Mouse (Mus musculus) layer of hippocampus, adult 2 months (tissue): ENCODE measurements around the gene Rnf38. TPM values are rescaled to one million over a fixed set of nuclear protein-coding genes. Genes with fewer than 3 reads are reported as not detected.

Source experiments
- DNase-seq, 2 experiments: peaks; one replicate each; pipeline ENCODE4 v3.0.0; 2022; ENCODE audit warnings: low spot score in 2 of 2
- H3K27ac ChIP-seq: fragments of 200-600 bp; 2 replicates; pipeline ENCODE4 v1.8.1; 2022
- H3K4me3 ChIP-seq: fragments of 200-600 bp; 2 replicates; pipeline ENCODE4 v1.8.1; 2022; ENCODE audit warnings: mild to moderate bottlenecking
- CTCF ChIP-seq: fragments of 200-600 bp; conservative IDR thresholded peaks from 2 replicates; pipeline ENCODE4 v1.8.1; 2022; ENCODE audit warnings: antibody characterized with exemption, mild to moderate bottlenecking, moderate library complexity
- long read RNA-seq, 2 experiments: library from polyadenylated mRNA; stranded (forward); transcript quantifications; one replicate each; pipeline ENCODE4 v2.0.0; 2021; ENCODE audit warnings: borderline mapping rate in 2 of 2
- total RNA-seq, 2 experiments: library from RNA; stranded (reverse); gene quantifications; 2 replicates each; pipeline ENCODE4 v1.2.3; 2021

Rnf38 gene
- total RNA-seq, result 10 to 100 TPM; 49.8 to 52.3 TPM
- long read RNA-seq, experiment 1, full-length matches to known transcripts, result 1 of 10 reads
- long read RNA-seq, experiment 1, partial matches to known transcripts, result 1 of 10 reads
- long read RNA-seq, experiment 1, other reads (novel, unspliced or antisense), result 8 of 10 reads
- long read RNA-seq, experiment 2, partial matches to known transcripts, result 4 of 12 reads
- long read RNA-seq, experiment 2, other reads (novel, unspliced or antisense), result 8 of 12 reads

DNA sequence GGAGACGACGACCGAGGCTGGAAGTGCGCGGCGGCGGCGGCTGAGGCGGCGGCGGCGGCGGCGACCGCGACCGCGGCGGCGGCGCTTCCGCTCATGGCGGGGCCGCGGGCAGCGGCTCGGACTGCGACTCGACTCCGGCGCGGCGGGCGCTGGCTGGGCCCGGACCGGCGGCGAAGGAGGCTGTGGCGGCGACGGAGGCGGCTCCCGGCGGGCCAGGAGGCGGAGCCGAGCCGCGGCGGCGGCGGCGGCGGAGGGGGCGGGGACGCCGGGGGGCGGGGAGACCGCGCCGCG lies at the start of gene Rnf38:
Rnf38 (minus strand) TSS at position 77 of the 291 bp plus-strand sequence.
- DNase-seq, result no peak
- H3K27ac ChIP-seq, result peak within 1 kb of the TSS; percentile 95

DNA sequence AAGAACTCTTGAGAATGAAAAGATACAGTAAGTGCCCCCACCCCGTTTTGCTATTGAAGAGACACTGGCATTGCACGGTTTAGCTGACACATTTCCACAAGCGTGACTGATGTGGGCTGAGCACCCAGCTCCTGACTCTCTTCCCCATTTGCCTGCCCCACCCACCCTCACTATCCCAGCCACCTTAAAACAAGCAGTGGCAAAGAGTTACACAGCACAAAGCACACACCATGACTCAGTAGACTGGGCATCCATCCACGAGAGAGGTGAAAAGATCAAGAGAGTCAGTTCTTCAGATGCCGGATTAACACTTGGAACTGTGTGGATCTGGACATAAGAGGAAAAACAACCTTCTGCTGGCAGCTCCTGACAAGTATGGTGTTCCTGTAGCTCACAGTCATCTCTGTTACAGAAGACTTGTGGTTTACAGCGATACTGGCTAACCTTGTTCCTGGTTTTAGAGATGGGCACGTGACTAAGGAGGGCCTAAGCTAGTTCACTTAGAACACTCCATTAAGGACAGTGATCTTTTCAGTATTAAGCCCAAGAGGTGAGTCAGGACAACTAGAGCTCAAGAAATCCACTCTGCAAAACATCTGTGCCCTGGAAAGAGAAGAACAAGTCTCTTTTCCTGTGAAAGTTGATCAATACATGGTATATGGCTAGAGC lies 48.1 kb upstream of the Rnf38 start:
- no peak for TF ChIP-seq CTCF
- Histone ChIP-seq H3K4me3 (no peak overlapping the region), H3K27ac (no peak overlapping the region)
- DNase-seq, result no peak

More for the DNA sequence above, at the start of gene Rnf38:
- H3K4me3 ChIP-seq, result peak within 1 kb of the TSS; percentile 79
- TF ChIP-seq CTCF, result no peak

DNA sequence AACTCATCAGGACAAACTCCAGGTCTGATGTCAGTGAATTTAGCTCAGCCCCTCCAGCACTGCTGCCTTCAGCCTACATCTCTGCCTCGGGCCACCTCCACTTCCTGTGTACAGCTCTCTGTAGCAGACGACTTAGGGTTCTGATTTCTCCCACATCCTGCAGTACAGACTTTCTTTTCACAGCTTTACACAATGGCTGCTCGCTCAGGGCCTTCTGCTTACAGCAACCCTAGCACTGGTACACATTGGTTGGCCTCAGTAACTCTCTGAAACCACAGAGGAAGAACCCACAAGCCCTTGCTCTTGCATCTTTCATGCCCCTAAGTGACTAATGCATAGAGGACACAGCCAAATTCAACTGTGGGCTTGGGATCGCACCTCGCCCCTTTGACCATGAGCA lies 37.5 kb upstream of the Rnf38 start:
- Histone ChIP-seq H3K27ac (no peak overlapping the region), H3K4me3 (no peak overlapping the region)
- TF ChIP-seq CTCF, result no peak
- no peak for DNase-seq

DNA sequence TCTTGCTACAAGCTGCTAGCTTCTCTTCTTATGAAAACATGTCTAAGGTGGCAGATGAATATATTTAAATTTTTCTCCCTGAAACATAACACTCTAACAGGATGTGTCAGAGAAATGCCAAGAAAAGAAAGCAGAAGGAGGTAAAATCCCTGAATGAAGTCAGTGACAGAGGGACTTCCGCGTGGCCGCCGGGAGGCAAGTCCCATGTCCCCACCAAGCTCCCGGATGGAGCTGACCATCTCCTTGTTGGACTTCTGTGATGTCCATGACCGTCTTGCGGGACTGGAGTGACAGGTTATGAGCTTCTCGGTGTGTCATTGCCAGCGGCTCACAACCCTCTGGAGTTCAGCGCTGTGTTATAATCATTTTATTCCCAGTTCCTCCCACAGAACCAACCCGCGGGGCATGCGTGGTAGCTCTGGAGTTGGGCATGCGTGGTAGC lies 35.8 kb upstream of the Rnf38 start:
- TF ChIP-seq CTCF, result no peak
- Histone ChIP-seq H3K4me3 (no peak overlapping the region), H3K27ac (no peak overlapping the region)
- no peak for DNase-seq

DNA sequence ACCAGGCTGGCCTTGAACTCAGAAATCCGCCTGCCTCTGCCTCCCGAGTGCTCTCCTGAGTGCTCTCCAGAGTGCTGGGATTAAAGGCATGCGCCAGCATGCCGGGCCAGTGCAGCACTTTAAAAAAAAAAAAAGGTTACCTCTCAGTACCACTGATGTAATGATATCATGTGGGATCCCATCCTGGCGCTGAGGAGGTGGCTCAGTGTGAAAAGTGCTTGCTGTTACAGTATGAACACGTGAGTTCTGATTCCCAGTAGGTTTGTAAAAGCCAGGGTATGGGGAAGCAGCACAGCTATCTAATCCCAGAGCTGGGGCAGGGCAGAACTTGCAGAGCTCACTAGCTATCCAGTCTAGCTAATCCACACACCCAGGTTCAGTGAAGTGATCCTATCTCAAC lies 33.8 kb upstream of the Rnf38 start:
- no peak overlapping the region for H3K27ac ChIP-seq
- DNase-seq, result no peak
- H3K4me3 ChIP-seq, result no peak overlapping the region
- TF ChIP-seq CTCF, result no peak

DNA sequence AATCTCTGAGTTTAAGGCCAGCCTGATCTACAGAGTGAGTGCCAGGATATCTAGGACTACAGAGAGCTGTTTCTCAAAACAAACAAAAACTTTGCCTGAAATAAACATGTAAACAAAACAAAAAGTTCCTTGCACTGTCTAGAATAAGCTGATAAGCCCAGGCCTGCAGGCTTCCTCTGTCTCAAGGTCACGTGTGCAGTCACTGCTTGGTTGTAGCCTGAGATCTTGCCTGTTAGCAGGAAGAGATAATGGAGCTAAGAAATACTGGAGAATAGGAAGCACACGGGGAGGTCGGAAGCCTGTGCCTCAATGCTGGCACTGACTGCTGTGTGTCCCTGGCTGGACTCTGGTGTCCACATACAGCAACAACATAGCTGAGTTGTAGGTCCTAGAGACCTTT lies 31.9 kb upstream of the Rnf38 start:
- H3K27ac ChIP-seq, result no peak overlapping the region
- TF ChIP-seq CTCF, result no peak
- no peak overlapping the region for H3K4me3 ChIP-seq
- no peak for DNase-seq

DNA sequence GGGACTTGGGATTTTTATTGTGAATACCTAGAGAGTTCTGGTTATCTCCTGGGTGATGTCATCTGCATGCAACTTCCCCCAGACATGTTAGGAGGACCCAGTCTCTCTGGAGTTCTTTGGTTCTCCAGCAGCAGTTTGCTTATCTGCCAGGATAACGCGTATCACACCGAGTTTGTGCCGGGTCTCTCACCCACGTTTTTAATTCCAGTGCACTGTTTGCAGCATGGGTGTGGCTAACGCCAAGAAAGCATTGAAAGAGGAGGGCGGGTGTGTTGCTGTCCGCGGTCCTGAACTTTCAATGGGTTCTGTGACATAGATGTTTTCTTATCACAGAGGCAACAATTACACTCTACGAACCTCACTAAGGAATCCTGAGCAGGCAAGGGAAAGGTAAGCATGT lies 26.7 kb upstream of the Rnf38 start:
- TF ChIP-seq CTCF, result no peak
- no peak for DNase-seq
- Histone ChIP-seq H3K4me3 (no peak overlapping the region), H3K27ac (no peak overlapping the region)

DNA sequence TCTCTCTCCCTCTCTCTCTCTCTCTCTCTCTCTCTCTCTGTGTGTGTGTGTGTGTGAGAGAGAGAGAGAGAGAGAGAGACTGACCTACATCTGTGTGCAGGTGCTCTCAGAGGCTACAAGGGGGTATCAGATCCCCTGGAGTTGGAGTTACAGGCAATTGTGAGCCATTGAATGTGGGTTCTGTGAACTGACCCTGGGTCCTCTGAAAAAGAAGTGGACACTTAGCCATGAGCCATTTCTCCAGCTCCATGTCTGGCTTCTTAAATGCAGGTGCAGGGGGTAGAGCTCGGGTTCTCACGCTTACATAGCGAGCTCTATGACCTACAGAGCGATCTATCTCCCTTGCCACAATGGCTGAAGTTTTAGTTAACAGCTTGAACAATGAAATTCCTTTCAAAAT lies 25.5 kb upstream of the Rnf38 start:
- Histone ChIP-seq H3K4me3 (no peak overlapping the region), H3K27ac (no peak overlapping the region)
- no peak for DNase-seq
- no peak for TF ChIP-seq CTCF

DNA sequence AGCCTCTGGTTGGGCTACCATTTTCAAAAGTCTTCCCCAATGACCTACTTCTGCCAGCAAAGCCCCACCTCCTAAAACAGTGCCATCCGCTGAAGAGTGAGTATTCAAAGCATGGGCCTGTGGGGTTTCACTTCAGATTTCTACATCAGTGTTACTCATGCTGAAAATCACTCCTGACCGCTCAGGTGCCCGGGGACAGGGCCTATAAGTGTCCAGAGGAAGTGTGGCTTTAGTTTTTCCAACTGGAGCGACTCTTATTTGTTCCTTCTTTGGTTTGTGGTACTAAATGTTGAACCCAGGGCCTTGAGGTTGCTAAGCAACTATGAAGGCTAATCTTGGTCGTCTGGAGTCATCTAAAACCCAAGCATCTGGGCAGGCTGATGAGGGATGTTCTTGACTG lies 21.0 kb upstream of the Rnf38 start:
- no peak for DNase-seq
- Histone ChIP-seq H3K27ac (no peak overlapping the region), H3K4me3 (no peak overlapping the region)
- TF ChIP-seq CTCF, result no peak

DNA sequence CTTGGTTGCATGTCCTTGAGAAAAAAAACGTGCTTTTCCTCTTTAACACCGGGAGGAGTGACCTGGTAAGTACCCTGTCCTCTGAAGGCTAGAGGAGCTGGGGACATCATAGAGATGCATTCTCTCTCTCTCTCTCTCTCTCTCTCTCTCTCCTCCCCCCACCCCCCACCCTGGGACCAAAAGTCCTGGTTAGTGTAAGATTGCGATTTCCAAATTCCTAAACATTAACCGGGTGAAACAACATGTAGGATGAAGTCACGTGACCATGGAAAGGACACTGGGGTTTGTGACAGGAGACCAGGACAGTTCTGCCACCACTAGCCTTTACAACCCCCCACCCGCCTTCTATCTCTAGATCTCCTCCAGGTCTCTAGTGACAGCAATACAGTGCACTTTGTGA lies 19.6 kb upstream of the Rnf38 start:
- no peak for TF ChIP-seq CTCF
- no peak overlapping the region for H3K27ac ChIP-seq

DNA sequence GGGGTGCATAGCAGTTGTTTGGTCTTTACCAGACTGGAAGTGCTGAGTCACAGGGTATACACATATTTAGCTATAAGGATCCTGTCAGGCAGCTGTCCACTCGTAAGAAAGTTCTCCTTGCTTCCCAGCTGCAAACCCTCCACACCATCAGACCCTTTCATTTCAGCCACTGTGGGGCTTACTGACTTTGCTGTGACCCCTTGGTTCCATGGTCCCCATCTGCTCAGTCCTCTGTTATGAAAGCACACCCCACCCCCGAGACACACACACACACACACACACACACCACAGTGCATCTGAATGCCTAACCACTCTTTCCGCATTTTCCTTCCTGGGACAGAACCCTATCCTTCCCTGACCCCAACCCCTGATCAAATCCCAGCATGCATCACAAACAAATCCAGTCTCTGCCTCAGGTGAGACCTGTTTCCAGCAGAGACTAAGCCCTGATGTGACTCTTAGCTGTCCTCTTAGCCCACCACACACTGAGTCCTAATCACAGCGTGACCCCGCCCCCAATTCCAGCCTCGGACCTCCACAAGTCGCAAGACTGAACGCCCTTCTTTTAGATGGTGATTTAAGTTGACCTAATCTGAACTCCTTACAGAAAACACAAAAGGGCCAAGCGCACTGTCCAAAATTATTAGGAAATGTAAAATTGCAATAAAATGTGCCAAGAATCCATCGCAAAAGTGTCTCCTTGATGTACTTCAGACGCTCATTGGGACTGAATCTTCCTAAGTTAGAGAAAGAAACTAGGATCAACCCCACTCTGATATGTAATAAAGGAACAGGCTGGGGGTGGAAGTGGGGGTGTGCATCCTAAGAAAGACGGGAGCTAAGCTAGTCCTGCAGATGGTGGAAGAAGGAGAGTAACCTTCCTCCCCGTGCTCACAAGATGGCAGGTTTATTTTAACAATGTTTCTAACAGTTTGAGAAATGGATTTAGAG lies 18.7 kb upstream of the Rnf38 start:
- Histone ChIP-seq H3K27ac (no peak overlapping the region), H3K4me3 (no peak overlapping the region)
- DNase-seq, result no peak
- no peak for TF ChIP-seq CTCF

More for the DNA sequence above, 19.6 kb upstream of the Rnf38 start:
- H3K4me3 ChIP-seq, result no peak overlapping the region
- no peak for DNase-seq

DNA sequence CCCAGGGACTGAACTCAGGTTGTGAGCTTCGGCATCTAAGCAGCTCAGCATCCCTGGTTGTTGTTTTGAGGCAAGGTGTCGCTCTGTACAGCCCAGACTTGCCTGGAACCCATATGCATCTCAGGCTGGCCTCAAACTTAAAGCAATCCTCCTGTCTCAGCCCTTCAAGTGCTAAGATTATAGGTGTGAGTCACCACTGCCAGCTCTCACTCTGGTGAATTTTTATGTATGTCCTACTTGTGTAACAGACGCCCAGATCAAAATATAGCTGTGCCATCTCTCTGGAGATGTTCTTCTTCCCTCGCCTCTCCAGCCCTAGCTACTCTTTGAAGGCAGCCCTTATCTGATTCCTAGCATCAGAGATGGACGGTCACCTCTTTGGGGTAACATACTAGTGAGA lies 17.9 kb upstream of the Rnf38 start:
- TF ChIP-seq CTCF, result no peak
- H3K27ac ChIP-seq, result no peak overlapping the region
- no peak for DNase-seq
- H3K4me3 ChIP-seq, result no peak overlapping the region

DNA sequence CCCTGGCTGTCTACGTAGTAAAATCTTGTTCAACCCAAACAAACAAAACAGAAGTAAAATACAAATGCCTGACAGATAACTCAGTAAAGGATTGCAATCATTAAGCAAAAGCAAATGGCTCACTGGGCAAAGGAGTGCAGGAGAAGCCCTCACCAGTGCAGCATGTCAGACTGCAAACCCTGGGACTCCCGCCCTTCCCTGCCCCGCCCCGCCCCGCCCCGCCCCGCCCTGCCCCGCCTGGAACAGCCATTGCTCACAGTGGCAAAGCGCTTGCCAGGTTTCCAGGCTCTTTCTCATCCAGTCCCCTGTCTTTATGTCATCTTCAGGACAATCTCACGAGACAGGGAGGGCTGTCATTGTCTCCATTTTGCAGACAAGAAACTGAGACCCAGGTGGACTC lies 16.1 kb upstream of the Rnf38 start:
- H3K4me3 ChIP-seq, result no peak overlapping the region
- no peak overlapping the region for H3K27ac ChIP-seq
- DNase-seq, result no peak
- no peak for TF ChIP-seq CTCF
